Mouse (Mus musculus) stomach, postnatal 0 days (tissue): Measurements from ENCODE around the gene Cacng1. TPM values are rescaled to one million over a fixed set of nuclear protein-coding genes. Genes with fewer than 3 reads are reported as not detected.
A peak's percentile ranks its signal among the peaks of the same experiment; 100 is the strongest.

Source experiments
- ATAC-seq: fragments of 200-750 bp; cut with Nextera tagmentation; 2 replicates; pipeline ENCODE4 v1.8.0; 2017; ENCODE audit not compliant: low FRiP score, low TSS enrichment
- DNase-seq: peaks from one replicate; pipeline ENCODE4 v3.0.0-alpha.2; 2016; ENCODE audit warnings: low spot score
- H3K27ac ChIP-seq: fragments of 300-500 bp; sonication (generic); replicated peaks from 2 replicates; pipeline ENCODE4 v1.5.1; 2014; ENCODE audit warnings: mild to moderate bottlenecking, control low read depth
- H3K27me3 ChIP-seq: fragments of 300-500 bp; sonication (generic); 2 replicates; pipeline ENCODE4 v1.6.1; 2014; ENCODE audit warnings: low read length; ENCODE audit not compliant: control insufficient read depth, insufficient read depth
- H3K36me3 ChIP-seq: fragments of 300-500 bp; sonication (generic); 2 replicates; pipeline ENCODE4 v1.6.1; 2014; ENCODE audit warnings: low read length, mixed read lengths; ENCODE audit not compliant: control insufficient read depth, insufficient read depth
- H3K4me1 ChIP-seq: fragments of 300-500 bp; sonication (generic); replicated peaks from 2 replicates; pipeline ENCODE4 v1.6.1; 2014; ENCODE audit warnings: antibody characterized with exemption; ENCODE audit not compliant: control insufficient read depth, insufficient read depth
- H3K4me2 ChIP-seq: fragments of 300-500 bp; sonication (generic); replicated peaks from 2 replicates; pipeline ENCODE4 v1.6.1; 2014; ENCODE audit warnings: low read depth, mild to moderate bottlenecking, control low read depth, moderate library complexity
- H3K4me3 ChIP-seq: fragments of 300-500 bp; sonication (generic); 2 replicates; pipeline ENCODE4 v1.5.1; 2014; ENCODE audit warnings: low read depth, low read length, control low read depth
- H3K9ac ChIP-seq: fragments of 300-500 bp; sonication (generic); 2 replicates; pipeline ENCODE4 v1.6.1; 2014; ENCODE audit warnings: mild to moderate bottlenecking, low read length, control low read depth, mixed read lengths
- H3K9me3 ChIP-seq: fragments of 300-500 bp; sonication (generic); 2 replicates; pipeline ENCODE4 v1.6.1; 2016; ENCODE audit warnings: low read length; ENCODE audit not compliant: control insufficient read depth
- CTCF ChIP-seq: IDR thresholded peaks from 2 replicates; pipeline ENCODE4 v1.5.1; 2016; ENCODE audit warnings: antibody characterized with exemption, low read depth, mild to moderate bottlenecking, moderate library complexity
- EP300 ChIP-seq: optimal IDR thresholded peaks from 2 replicates; pipeline ENCODE3; 2016; ENCODE audit warnings: antibody characterized with exemption
- WGBS: fragments of 180-500 bp; shearing (Covaris S2); extraction: QIAGEN DNeasy Blood & Tissue Kit; methylation state at CpG from one replicate; pipeline ENCODE4 v1.1.7; 2014; 5-methylcytosine and 5-hydroxymethylcytosine counted together
- polyA plus RNA-seq: library from polyadenylated mRNA; unstranded; fragments of >200 nt; fragmentation: Nextera tagmentation; extraction: Ambion mirVana; gene quantifications from 2 replicates; pipeline ENCODE4 v1.2.1, GENCODE M21; 2015

Cacng1 gene
- 0.21 and 0.22 TPM in 2 replicates for polyA plus RNA-seq

DNA sequence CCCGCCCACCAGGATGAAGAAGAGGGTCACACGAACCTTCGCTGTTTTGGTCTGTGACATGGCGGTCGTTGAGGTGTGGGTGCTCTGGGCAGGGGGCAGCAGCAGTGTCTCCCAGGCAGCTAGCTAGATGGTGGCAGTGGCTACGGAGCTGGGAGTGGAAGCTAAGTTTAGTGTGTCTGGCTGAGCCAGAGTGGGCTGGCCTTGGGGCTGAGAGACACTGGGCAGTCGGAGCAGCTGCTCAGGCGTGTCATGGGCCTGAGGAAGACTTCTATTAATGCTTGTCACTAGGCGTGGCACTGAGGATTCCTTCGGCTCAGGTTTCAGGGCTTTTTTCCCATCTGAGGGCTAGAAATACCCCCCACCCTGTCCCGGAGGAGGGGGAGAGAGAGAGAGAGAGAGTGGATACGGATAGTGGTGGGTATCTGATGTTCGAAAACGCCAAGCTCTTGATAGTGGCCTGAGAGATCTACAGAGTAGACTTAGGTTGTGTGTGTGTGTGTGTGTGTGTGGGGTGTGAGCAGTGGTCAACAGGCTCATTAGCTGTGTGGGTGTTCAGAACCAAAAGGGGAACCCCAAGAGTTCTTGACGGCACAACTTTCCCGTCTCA lies at the start of gene Cacng1:
TSS of gene Cacng1 (minus strand) at position 191 of the 607 bp plus-strand sequence.
- Histone ChIP-seq H3K4me3 (no peak within 1 kb of the TSS), H3K27me3 (no peaks in the 10 kb centered on the region), H3K9ac (no peak within 1 kb of the TSS), H3K36me3 (no peaks in the 10 kb centered on the region), H3K4me1 (no peaks in the 10 kb centered on the region), H3K9me3 (no peaks in the 10 kb centered on the region), H3K27ac (no peak within 1 kb of the TSS), H3K4me2 (no peak within 1 kb of the TSS)
- DNase-seq (no peak), ATAC-seq (no peak)
- TF ChIP-seq EP300, result no peak
- no peak for TF ChIP-seq CTCF
- 72% methylated on average over 16 of the region's 16 CpGs for WGBS

DNA sequence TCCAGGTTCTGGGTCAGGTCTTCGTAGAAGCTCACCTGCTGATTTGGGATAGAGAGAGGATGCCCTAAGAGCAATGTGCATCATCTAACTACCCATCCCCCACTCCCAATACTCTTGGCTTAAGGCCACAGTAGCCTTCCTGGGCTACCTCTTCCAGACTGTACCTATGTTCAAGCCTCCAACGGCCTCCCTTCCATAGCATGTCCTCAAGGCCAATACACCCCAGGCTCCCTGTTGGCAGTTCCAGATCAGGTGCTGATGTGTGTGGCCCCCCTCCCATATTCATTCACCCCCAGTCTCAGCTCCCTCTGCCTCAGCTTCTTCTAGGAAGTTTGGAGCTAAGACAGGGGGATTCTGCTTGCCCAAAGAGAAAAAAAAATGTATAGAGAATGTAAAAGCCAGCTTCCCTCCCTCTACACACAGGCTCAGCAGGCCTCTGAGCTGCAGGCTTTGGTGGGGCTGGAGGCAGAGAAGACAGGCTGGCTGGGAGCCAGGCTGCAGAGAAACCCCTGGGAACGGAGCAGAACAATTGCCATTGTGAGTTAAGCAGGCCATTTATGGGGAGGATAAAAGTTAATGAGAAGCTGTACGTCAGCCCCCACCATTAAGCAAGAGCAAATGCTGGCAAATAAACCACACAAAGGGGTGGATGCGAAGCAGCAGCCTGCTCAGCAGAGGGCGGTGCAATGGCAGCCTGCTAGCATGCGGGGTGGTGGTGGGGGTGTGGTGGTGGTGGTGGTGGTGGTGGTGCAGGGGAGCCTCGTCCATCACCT lies 46.6 kb upstream of the Cacng1 start:
- no peak overlapping the region for H3K4me2 ChIP-seq
- no peak overlapping the region for H3K4me3 ChIP-seq
- 25% methylated on average over 8 of the region's 8 CpGs for WGBS
- TF ChIP-seq EP300, result no peak
- peak; percentile 45 for TF ChIP-seq CTCF
- no peaks in the 10 kb centered on the region for H3K36me3 ChIP-seq
- H3K9ac ChIP-seq, result no peak overlapping the region
- H3K4me1 ChIP-seq, result no peaks in the 10 kb centered on the region
- ATAC-seq (no peak), DNase-seq (no peak)
- no peak overlapping the region for H3K27ac ChIP-seq
- H3K27me3 ChIP-seq, result no peaks in the 10 kb centered on the region
- no peaks in the 10 kb centered on the region for H3K9me3 ChIP-seq

DNA sequence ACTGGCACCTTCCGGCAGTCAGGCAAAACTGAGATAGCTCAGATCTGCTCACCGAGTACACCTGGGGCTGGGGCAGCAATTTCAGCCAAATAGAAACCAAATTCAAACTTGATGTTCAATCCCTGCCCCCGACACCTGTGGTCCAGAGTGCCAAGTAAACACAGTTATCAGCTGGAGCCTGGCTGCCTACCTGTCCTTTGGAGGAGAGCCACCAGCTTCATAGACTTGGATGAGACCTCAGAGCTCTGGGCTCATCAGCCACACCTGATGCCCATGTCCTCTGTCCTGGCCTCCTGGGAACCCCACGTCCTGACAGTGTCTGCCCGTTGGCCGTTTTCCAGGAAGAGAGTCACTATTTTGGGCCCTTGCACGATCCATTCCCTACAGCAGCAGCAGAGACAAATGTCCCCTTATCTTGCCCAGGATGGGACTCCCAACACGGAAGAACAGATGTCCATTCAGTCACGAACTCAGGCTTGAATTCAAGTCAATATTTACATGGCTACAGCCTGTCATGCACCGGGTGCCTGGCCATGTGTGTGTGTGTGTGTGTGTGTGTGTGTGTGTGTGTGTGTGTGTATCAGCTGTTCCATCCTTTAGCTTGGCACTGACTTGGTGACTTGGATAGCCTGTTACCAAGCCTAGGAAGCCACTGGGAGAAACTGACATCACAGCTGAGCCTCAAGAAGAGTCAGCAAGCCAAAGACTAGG lies 45.6 kb upstream of the Cacng1 start:
- Histone ChIP-seq H3K36me3 (no peaks in the 10 kb centered on the region), H3K27me3 (no peaks in the 10 kb centered on the region), H3K4me3 (no peak overlapping the region), H3K4me1 (no peaks in the 10 kb centered on the region), H3K27ac (no peak overlapping the region), H3K9me3 (no peaks in the 10 kb centered on the region), H3K9ac (no peak overlapping the region), H3K4me2 (no peak overlapping the region)
- no peak for TF ChIP-seq EP300
- TF ChIP-seq CTCF, result no peak
- WGBS, result 49% methylated on average over 10 of the region's 10 CpGs
- no peak for DNase-seq
- no peak for ATAC-seq

DNA sequence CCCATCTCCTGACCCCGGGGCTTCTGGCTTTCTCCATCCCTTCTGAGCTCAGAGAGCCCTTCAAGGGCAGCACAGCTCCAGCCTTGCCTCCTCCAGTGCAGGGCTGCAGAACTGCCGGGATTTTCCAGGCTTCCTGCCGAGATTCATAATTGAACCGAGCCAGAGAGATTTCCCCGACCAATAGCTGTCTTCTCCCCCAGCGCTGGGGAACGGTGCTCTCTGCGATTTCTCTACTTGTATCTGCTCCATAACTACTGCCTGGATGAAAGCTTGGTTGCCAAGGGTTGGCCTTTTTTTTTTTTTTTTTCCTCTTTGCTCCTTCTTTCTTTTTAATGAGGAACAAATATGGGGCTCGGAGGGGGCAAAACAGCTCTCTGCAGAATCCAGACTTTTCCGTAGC lies 43.7 kb upstream of the Cacng1 start:
- Histone ChIP-seq H3K4me1 (no peaks in the 10 kb centered on the region), H3K9ac (no peak overlapping the region), H3K27ac (no peak overlapping the region), H3K27me3 (no peaks in the 10 kb centered on the region), H3K9me3 (no peaks in the 10 kb centered on the region), H3K4me3 (no peak overlapping the region), H3K36me3 (no peaks in the 10 kb centered on the region), H3K4me2 (no peak overlapping the region)
- ATAC-seq, result no peak
- WGBS, result 68% methylated on average over 10 of the region's 10 CpGs
- no peak for DNase-seq
- no peak for TF ChIP-seq CTCF
- no peak for TF ChIP-seq EP300

DNA sequence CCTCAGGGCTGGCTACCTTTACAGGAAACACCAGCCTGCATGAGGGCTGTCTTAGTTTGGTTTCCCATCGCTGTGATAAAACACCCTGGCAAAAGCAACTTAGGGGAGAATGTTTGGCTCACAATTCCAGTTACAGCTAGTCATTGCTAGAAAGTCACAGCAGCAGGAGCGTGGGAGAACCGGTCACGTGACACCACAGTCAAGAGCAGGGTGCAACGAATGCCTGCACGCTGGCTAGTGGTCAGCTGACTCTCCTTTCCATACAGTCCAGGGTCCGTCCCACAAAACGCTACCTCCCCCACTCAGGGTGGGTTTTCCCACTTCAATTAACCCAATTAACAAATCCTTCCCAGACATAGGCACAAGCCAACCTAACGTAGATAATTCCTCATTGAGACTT lies 43.2 kb upstream of the Cacng1 start:
- Histone ChIP-seq H3K9me3 (no peaks in the 10 kb centered on the region), H3K27me3 (no peaks in the 10 kb centered on the region), H3K9ac (no peak overlapping the region), H3K4me1 (no peaks in the 10 kb centered on the region), H3K27ac (no peak overlapping the region), H3K36me3 (no peaks in the 10 kb centered on the region), H3K4me2 (no peak overlapping the region), H3K4me3 (no peak overlapping the region)
- no peak for TF ChIP-seq EP300
- ATAC-seq, result no peak
- WGBS, result 82% methylated on average over 9 of the region's 9 CpGs
- no peak for DNase-seq

DNA sequence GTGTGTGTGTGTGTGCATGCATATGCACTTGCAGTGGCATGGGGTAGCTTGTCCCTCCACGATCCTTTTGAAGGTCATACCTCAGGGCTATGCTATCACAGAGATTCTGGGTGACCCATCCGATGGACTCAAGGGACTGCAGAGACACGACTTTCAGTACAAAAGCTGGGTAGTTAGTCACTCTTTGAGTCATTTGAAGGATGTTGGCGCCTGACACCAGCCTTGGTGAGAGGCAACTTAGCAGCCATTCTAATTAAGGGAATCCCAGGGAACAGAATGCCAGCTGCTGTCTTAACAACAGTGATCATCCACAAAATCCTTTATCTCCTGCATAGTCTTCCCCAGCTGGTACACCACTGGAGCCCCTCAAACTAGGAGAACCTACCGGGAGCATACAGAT lies 32.8 kb upstream of the Cacng1 start:
- TF ChIP-seq CTCF (no peak), EP300 (no peak)
- DNase-seq, result no peak

More for the DNA sequence above, 32.8 kb upstream of the Cacng1 start:
- Histone ChIP-seq H3K4me3 (no peak overlapping the region), H3K27ac (no peak overlapping the region), H3K9ac (no peak overlapping the region), H3K36me3 (no peaks in the 10 kb centered on the region), H3K27me3 (no peaks in the 10 kb centered on the region), H3K4me1 (no peaks in the 10 kb centered on the region), H3K9me3 (no peaks in the 10 kb centered on the region), H3K4me2 (no peak overlapping the region)
- WGBS, result 80% methylated on average over 5 of the region's 5 CpGs
- ATAC-seq, result no peak
